8 mouse cellular contexts compared by ENCODE assay signal in genomic region chr8:75083846-75084245, GRCm38 (mm10). TPM values are rescaled to one million over a fixed set of nuclear protein-coding genes. Genes with fewer than 3 reads are reported as not detected.
A peak's percentile ranks its signal among the peaks of the same experiment; 100 is the strongest.
DNase-seq lines count a peak whose midpoint lies in the region; ATAC-seq lines count a peak whose summit lies in the region.

No protein-coding gene starts in this region.

- ATAC-seq in activated CD4-positive, CD25-positive, alpha-beta regulatory T cell, adult 4 months, result peak; percentile 78
- ATAC-seq in megakaryocyte progenitor cell, adult 5-6 weeks (replicated peaks; ENCODE audit: poor library complexity), result peak; percentile 88

- DNase-seq in embryo, embryonic 10 days (ENCODE audit: low spot score), result peak; percentile 97
- peak; percentile 94 for DNase-seq in gastrocnemius, postnatal 10 days
- DNase-seq in induced T-regulatory cell, adult 2 months (ENCODE audit: low read depth), result peak; percentile 87
- peak; percentile 59 to 87 for DNase-seq in left cerebral cortex, adult 9 months (ENCODE audit: low spot score in 2 of 2)
- DNase-seq in right cerebral cortex, postnatal 14 days, result peak; percentile 82
- DNase-seq in urinary bladder, postnatal 36 days (ENCODE audit: low spot score in 2 of 2), result peak; percentile 90 to 95

RNA-seq across cellular contexts. Expression of gene Hmox1, which starts 9.6 kb away (rescaled TPM):
- 1 to 10 TPM; 2.4 to 5.2 TPM for polyA plus RNA-seq in activated CD4-positive, CD25-positive, alpha-beta regulatory T cell, adult 4 months (2017; shearing (Covaris generic))
- total RNA-seq in gastrocnemius, postnatal 10 days (2021), result 10 to 100 TPM; 14.8 to 24.3 TPM
- total RNA-seq in megakaryocyte progenitor cell, adult 5-6 weeks (2015), result 0.94 and 2.5 TPM in 2 replicates
- 2.5 and 3.9 TPM in 2 replicates for total RNA-seq in megakaryocyte progenitor cell, adult 5-6 weeks (2017)

RNA-seq across cellular contexts. Expression of gene Mcm5, which starts 25.5 kb away (rescaled TPM):
- polyA plus RNA-seq in activated CD4-positive, CD25-positive, alpha-beta regulatory T cell, adult 4 months (2017; shearing (Covaris generic)), result 10 to 100 TPM; 37.6 to 60.5 TPM
- 10 to 100 TPM; 11.9 to 15.5 TPM for total RNA-seq in gastrocnemius, postnatal 10 days (2021)
- 66.1 and 75.7 TPM in 2 replicates for total RNA-seq in megakaryocyte progenitor cell, adult 5-6 weeks (2015)
- 289 and 346 TPM in 2 replicates for total RNA-seq in megakaryocyte progenitor cell, adult 5-6 weeks (2017)

RNA-seq across cellular contexts. Expression of gene Tom1, which starts 50.3 kb away (rescaled TPM):
- polyA plus RNA-seq in activated CD4-positive, CD25-positive, alpha-beta regulatory T cell, adult 4 months (2017; shearing (Covaris generic)), result 10 to 100 TPM; 14.3 to 14.7 TPM
- total RNA-seq in gastrocnemius, postnatal 10 days (2021), result 10 to 100 TPM; 43.2 to 47.1 TPM
- 29.6 and 48.4 TPM in 2 replicates for total RNA-seq in megakaryocyte progenitor cell, adult 5-6 weeks (2015)
- total RNA-seq in megakaryocyte progenitor cell, adult 5-6 weeks (2017), result 26.4 and 34.4 TPM in 2 replicates

Comparison
In these comparisons a context has a peak if more than half of its experiments do, and no peak if none do; other contexts are left out.
1. Peak in every context shown above with its lines: DNase-seq and ATAC-seq.
2. RNA of gene Mcm5, which starts 25.5 kb away (total RNA-seq): 66.1 to 346 TPM in megakaryocyte progenitor cell, adult 5-6 weeks; 11.9 to 15.5 TPM in gastrocnemius, postnatal 10 days; every median in the first group is over 4 times any median in the second.